ENCODE assay signal across 7 mouse cellular contexts in genomic region chr2:92810956-92811355, GRCm38 (mm10).
DNase-seq lines count a peak whose midpoint lies in the region; ATAC-seq and TF ChIP-seq lines count a peak whose summit lies in the region.
"Not testable (repeated sequence)": the region's sequence is repeated elsewhere in the genome, so short reads cannot be mapped to it uniquely, and the experiment has no call there.

No protein-coding gene starts in this region.

- peak; percentile 88 for DNase-seq in adipocyte (ENCODE audit: low spot score)
- peak; percentile 80 to 82 for DNase-seq in cerebellum, postnatal 10 days
- DNase-seq in frontal cortex, adult 2 months (ENCODE audit: extremely low spot score in 1 of 2, low spot score in 1 of 2): peak; percentile 46 to 92
- peak; percentile 89 for DNase-seq in hindbrain, postnatal 0 days (ENCODE audit: low spot score)
- peak; percentile 63 to 83 for DNase-seq in layer of hippocampus, postnatal 25 days (ENCODE audit: extremely low spot score in 1 of 2, low spot score in 1 of 2)
- peak; percentile 74 for DNase-seq in lung, postnatal 14 days
- DNase-seq in right cerebral cortex, postnatal 14 days: peak; percentile 75

- H3K36me3 ChIP-seq in hindbrain, postnatal 0 days (ENCODE audit: insufficient read depth, low read length): not testable (repeated sequence)

- not testable (repeated sequence) for H3K9ac ChIP-seq in hindbrain, postnatal 0 days (replicated peaks; ENCODE audit: low read length)

- H3K27ac ChIP-seq in hindbrain, postnatal 0 days: not testable (repeated sequence)

- H3K4me3 ChIP-seq in hindbrain, postnatal 0 days (ENCODE audit: low read length): not testable (repeated sequence)

- not testable (repeated sequence) for H3K9me3 ChIP-seq in hindbrain, postnatal 0 days (ENCODE audit: low read length)

- H3K4me2 ChIP-seq in hindbrain, postnatal 0 days (ENCODE audit: low read depth, low read length): not testable (repeated sequence)

- peak; percentile 76 for TF ChIP-seq CTCF in hindbrain, postnatal 0 days (IDR thresholded peaks at IDR 0.05; ENCODE audit: low read depth)

- ATAC-seq in hindbrain, postnatal 0 days: not testable (repeated sequence)

- not testable (repeated sequence) for H3K27me3 ChIP-seq in hindbrain, postnatal 0 days (ENCODE audit: insufficient read depth, low read length)

- 7% methylated on average over 6 of the region's 6 CpGs for WGBS in hindbrain, postnatal 0 days

- peaks cover 17% of the 10 kb centered on the region for H3K4me1 ChIP-seq in hindbrain, postnatal 0 days (ENCODE audit: insufficient read depth, low read length)
